Mouse (Mus musculus) gastrocnemius, adult 8-10 months (tissue): Measurements from ENCODE around the gene Polr3gl. TPM values are rescaled to one million over a fixed set of nuclear protein-coding genes. Genes with fewer than 3 reads are reported as not detected.

Experiments
- DNase-seq, 2 experiments: peaks; one replicate each; pipeline ENCODE4 v3.0.0; 2022; ENCODE audit warnings: low spot score in 2 of 2
- total RNA-seq, 4 experiments: library from RNA; stranded (reverse); gene quantifications; 2 replicates each; pipeline ENCODE4 v1.2.4; 2022

Gene Polr3gl
- total RNA-seq, 4 experiments from 2014 or later = 39.8 to 59.8 (median 51.8) TPM

DNA sequence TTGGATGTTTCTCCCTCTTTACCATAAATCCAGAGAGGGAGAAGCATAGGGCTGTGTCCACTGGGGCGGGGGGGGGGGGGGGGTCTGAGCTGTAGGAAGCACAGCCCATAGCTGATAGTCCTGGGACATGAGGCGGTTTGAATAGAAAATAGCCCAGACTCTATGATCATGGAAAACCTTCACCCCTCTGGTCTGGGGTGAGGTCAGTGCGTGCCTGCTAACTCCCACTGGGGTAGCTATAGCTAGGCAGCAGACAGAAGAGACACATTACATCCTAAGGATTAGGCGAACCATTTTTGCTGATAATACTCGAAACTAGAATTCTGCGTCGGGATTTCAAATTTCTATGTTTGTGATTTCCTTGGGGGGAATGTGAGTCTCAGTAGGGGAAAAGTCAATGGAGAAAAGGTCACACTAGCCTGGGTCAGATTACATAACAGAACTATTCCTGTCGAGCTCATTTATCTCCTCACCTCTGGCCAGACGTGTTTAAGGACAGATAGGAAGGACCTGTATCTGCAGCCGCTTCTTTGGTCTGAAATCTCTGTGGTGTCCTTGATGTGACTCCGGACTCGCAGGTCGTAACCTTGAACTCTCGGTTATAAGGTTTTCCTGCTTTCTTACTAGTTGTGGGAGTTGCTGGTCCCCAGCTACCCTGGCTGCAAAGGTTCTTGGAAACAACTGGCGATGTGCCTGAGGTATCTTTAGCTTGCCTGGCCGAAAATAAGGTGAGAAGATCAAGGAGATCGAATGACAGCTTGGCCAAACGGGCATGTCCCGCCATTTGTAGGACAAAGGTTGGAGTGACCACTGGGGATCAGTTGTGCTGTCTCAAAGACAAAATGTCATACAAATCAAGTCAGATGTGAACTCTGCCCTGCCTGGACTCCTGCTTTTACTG lies 20.1 kb downstream of the Polr3gl start:
- peak in 1 of 2 experiments; percentile 68 for DNase-seq

GRCm38 (mm10) chr3:96571896-96572698 lies 21.9 kb downstream of the Polr3gl start:
- peak in 1 of 2 experiments; percentile 42 for DNase-seq

DNA sequence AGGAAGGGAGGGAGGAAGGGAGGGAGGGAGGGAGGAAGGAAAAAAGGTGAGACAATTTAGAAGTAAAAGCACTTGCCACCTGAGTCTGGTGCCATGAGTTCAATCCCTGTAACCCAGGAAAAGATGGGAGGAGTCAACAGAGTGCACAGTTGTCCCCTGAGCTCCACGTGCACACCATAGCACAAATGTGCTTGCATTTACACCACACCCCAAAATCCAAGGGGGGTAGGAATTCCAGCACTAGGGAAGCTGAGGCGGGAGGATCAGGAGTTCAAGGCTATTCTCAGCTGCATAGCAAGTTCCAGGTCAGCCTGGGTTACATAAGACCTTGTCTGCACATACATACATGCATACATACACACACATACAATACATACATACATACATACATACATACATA lies 22.6 kb downstream of the Polr3gl start:
- DNase-seq = no peak

- DNase-seq = no peak
These were observed 23.3 kb downstream of the Polr3gl start for GRCm38 (mm10) chr3:96570643-96571042.

DNA sequence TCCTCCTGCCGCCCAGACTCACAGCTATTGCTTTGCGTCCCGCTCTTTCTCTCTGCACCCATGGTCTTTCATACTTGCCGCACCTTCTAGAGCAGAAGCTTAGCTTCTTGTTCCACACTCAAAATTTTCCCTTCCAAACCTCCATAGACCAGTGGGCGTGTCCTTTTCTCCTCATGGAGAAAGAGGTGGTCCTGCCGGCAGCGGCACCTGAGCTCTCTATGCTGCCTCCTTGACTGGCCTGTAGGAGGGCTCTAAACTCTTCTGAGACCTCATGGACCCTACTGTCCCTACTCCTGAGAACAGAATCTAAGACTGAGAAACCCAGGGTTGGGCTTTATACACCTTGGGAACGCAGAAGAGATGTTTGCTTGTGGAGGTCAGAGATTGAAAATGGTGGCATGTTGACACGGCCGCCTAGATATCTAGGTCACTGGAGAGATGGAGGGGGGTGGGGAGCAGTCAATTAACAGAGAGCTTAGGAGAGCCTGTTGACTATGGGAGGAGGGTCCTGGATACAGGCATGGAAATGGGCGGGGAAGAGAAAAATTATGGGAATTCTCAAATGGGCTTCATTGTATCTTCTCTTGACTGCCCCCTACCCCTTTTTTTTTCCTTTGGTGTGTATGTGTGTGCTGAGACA lies 23.9 kb downstream of the Polr3gl start:
- no peak for DNase-seq

GRCm38 (mm10) chr3:96569506-96569905 lies 24.5 kb downstream of the Polr3gl start:
- no peak for DNase-seq

DNA sequence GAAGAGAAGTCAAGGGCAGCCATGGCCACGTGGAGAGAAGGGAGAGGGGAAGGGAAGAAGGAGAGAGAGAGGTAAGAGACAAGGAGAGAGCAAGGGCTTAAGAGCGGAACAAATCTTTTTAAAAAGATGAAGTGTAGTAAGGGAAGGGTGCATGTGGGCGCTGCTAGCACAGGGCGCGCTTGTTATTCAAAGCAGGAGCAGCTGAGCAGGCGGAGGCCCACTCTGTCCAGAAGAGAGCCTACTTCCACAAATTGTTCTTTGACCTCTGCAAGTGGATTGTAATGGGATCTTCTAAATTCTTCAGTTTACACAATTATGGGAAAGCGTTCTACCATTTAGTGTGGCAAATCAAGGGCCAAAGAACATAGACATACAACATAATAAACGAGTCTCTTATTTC lies 25.4 kb downstream of the Polr3gl start:
- no peak for DNase-seq

- no peak for DNase-seq
These were observed 27.1 kb downstream of the Polr3gl start for GRCm38 (mm10) chr3:96566661-96567450.

DNA sequence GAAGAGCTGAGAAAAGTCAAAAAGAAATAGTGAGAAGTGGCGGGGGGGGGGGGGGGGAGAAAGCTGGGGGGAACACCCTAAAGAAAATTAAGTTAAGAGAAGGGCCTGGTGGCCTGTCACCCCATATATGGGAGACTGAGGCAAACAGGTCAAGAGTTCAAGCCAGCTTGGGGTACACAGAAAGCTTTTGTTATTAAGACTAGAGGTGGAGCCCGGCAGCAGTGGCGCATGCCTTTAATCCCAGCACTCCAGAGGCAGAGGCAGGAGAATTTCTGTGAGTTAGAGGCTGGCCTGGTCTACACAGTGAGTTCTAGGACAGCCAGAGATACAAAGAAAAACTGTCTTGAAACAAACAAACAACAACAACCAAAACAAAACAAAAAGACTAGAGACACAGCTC lies 28.9 kb downstream of the Polr3gl start:
- DNase-seq = no peak

DNA sequence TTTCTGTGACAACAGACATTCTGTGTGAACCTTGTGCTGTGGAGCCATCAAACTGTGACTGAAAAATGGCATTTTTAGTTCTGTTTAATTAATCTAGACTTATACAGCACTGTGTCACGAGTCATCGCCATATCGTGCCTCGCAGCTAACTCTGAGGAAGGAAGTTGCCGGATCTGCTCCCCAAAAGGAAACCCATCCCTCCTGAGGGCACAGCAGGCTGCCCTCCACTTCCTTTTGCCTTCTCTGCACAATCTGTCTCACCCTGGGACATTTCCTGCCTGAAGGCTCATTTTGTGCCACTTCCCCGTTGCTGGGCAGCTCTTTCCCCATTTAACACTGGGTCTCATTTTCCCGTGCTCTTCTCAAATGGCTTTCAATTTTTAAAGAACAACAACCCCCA lies 29.3 kb downstream of the Polr3gl start:
- no peak for DNase-seq

DNA sequence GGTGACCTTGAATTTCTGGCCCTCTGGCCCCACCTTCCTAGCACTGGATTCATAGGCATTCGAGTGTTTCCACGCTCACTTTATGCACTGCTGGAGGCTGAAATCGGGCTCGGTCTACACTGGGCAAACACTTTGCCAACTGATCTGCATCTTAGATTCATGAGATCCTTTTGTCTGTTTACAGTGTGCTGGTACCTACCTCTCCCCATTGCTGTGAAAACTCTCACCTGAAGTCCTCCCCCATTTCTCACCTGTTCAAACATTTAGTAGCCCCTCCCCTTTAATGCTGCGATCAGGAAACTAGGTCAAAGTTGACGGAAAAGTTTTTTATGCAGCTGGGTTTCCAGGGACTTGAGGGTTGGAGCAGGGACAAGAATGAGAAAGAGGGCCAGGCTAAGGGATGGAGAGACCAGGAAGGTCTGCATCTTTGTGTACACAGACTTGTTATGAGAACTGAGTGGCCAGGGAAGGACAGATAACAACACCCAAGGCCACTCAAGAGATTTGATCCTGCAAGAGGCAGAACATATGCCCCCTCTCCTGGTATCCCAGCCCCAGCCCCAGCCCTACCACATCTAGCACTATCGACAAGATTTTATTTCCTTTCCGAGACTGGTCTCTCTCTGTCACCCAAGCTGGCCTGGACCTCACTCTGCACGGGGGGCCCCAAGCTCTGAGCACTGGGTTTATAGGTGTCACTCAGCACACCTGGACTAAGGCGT lies 29.9 kb downstream of the Polr3gl start:
- DNase-seq = no peak

DNA sequence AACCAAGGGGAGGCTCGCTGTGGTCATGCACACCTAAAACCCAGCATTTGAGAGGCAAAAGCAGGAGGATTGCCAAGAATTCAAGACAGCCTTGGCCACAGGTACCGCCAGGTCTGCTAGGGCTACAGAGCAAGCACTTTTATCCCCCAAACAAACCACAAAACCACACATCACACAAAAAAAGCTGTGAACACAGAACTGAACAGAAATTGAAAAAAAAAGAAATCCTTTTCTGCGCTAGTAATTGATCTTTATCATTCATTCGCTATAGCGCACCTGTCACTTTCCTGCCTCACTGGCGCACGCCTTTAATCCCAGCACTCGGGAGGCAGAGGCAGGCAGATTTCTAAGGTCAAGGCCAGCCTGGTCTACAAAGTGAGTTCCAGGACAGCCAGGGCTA lies 30.7 kb downstream of the Polr3gl start:
- no peak for DNase-seq

DNA sequence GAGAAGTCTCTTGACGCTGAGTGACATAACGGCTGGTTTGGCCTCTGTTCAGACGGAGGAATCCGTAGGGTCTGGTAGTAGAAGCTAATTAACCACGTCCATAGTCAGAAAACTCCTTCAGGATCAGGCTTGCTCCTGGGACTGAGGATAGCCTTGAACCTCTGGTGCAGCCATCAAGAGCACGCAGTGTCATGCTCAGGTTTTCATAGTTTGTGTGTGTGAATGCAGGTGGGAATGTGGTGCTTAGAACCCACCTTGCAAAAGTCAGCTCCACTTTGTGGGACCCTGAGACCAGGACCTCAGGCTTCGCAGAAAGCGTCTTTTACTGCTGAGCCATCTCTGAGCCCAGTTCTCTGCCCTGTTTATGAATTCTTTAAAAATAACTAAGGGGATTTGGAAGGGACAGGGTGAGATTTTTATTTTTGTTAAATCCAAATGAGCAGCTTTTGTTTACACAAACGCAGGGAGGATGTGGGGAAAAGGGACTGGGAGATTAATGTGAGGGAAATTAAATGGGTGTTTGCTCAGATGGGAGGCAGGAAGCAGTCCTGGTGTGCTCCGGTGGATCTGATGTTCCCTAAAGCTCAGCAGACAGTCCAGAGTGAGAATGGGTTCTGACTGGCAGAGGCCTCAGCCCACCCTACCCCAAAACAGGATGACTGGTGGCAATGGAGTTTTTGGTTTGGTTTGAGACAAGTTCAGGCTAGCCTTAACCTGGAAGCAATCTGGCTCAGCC lies 31.9 kb downstream of the Polr3gl start:
- DNase-seq = peak; percentile 57 to 65

- peak in 1 of 2 experiments; percentile 45 for DNase-seq
These were observed 32.9 kb downstream of the Polr3gl start for GRCm38 (mm10) chr3:96560881-96561668.

DNA sequence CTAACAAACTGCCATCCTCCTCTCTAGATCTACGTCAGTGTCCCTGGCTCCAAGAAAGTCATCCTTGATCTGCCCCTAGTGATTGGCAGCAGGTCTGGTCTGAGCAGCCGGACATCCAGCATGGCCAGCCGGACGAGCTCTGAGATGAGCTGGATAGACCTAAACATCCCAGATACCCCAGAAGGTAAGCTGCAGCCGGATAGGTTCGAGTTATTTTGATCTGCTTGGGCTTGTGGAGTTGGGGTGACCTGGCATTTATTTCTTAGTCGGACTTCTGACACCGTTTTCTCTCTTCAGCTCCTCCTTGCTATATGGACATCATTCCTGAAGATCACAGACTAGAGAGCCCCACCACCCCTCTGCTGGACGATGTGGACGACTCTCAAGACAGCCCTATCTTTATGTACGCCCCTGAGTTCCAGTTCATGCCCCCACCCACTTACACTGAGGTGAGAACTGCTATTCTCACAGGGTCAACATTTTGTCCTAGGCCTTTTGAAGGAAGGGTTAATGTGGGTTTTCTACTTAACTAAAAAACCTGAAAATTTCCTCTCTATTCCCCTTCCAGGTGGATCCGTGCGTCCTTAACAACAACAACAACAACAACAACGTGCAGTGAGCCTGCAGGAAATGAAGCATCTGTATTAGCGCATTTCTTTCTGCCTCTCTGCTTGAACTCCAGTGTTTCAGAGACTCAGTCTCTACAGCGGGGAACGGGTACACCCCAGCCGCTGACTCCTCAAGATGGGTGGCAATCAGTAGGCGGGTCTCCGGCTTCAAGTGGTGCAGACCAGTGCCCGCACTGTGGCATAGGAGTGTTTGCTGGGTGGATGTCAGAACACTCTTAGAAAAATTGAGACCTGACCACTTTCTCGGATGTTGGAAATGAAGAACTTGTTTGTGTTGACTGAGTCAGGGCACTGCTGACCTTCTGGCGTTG lies 33.8 kb downstream of the Polr3gl start:
- DNase-seq = no peak

- no peak for DNase-seq
These were observed 34.5 kb downstream of the Polr3gl start for GRCm38 (mm10) chr3:96559398-96559910.

GRCm38 (mm10) chr3:96558668-96559196 lies 35.2 kb downstream of the Polr3gl start:
- DNase-seq = no peak
